Mouse (Mus musculus) lung, embryonic 16.5 days (tissue): ENCODE results near the gene Tnc. TPM values are rescaled to one million over a fixed set of nuclear protein-coding genes. Genes with fewer than 3 reads are reported as not detected.

ENCODE experiments used
- ATAC-seq: fragments of 200-750 bp; cut with Nextera tagmentation; 2 replicates; pipeline ENCODE4 v1.8.0; 2017; ENCODE audit warnings: low read depth, mild to moderate bottlenecking, moderate library complexity
- H3K27ac ChIP-seq: fragments of 300-500 bp; sonication (generic); 2 replicates; pipeline ENCODE4 v1.5.1; 2014; ENCODE audit warnings: mild to moderate bottlenecking, control low read depth, low read length
- H3K27me3 ChIP-seq: fragments of 300-500 bp; sonication (generic); 2 replicates; pipeline ENCODE4 v1.6.1; 2014; ENCODE audit warnings: low read depth, low read length, mixed read lengths; ENCODE audit not compliant: control insufficient read depth, insufficient read depth
- H3K36me3 ChIP-seq: fragments of 300-500 bp; sonication (generic); 2 replicates; pipeline ENCODE4 v1.6.1; 2014; ENCODE audit warnings: low read length; ENCODE audit not compliant: control insufficient read depth, insufficient read depth
- H3K4me1 ChIP-seq: fragments of 300-500 bp; sonication (generic); replicated peaks from 2 replicates; pipeline ENCODE4 v1.6.1; 2014; ENCODE audit warnings: low read length, mixed read lengths; ENCODE audit not compliant: control insufficient read depth, insufficient read depth
- H3K4me2 ChIP-seq: fragments of 300-500 bp; sonication (generic); 2 replicates; pipeline ENCODE4 v1.6.1; 2014; ENCODE audit warnings: low read depth, low read length, control low read depth
- H3K4me3 ChIP-seq: fragments of 300-500 bp; sonication (generic); 2 replicates; pipeline ENCODE4 v1.5.1; 2014; ENCODE audit warnings: mild to moderate bottlenecking, low read length, control low read depth
- H3K9ac ChIP-seq: fragments of 300-500 bp; sonication (generic); 2 replicates; pipeline ENCODE4 v1.6.1; 2014; ENCODE audit warnings: low read length, control low read depth
- H3K9me3 ChIP-seq: fragments of 300-500 bp; sonication (generic); 2 replicates; pipeline ENCODE4 v1.6.1; 2016; ENCODE audit warnings: low read length; ENCODE audit not compliant: control insufficient read depth
- WGBS: fragments of 180-500 bp; shearing (Covaris S2); extraction: QIAGEN DNeasy Blood & Tissue Kit; methylation state at CpG from one replicate; pipeline ENCODE4 v1.1.7; 2014; 5-methylcytosine and 5-hydroxymethylcytosine counted together
- polyA plus RNA-seq: library from polyadenylated mRNA; unstranded; fragments of >200 nt; fragmentation: Nextera tagmentation; extraction: Ambion mirVana; gene quantifications from 2 replicates; pipeline ENCODE4 v1.2.1, GENCODE M21; 2015

Gene Tnc
- polyA plus RNA-seq, 1 experiment from 2014 or later: 45.2 TPM

DNA sequence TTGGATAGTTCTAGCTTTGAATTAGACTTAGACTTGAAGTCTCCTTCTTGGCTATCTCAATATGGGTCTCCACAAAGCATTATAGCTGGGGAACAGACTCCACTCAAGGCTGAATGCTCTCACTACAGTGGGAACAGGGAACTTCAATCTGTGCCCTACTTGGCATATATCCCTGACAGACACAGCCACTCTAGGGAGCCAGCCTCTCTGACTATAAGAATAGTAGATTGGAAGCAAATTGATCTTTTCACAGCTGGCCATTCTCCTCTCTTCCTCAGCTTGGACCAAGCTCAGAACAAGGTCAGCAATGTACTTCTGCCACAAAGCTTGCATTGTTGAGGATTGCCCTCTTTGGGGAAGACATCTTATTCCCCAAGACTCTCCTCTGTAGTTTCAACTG is 27.9 kb upstream of the Tnc start:
- no peaks in the 10 kb centered on the region for H3K4me1 ChIP-seq
- no peak overlapping the region for H3K4me3 ChIP-seq
- no peaks in the 10 kb centered on the region for H3K9me3 ChIP-seq
- no peak for ATAC-seq
- H3K9ac ChIP-seq: no peak overlapping the region
- no peaks in the 10 kb centered on the region for H3K36me3 ChIP-seq
- no peak overlapping the region for H3K27ac ChIP-seq
- no peak overlapping the region for H3K4me2 ChIP-seq
- H3K27me3 ChIP-seq: no peaks in the 10 kb centered on the region

DNA sequence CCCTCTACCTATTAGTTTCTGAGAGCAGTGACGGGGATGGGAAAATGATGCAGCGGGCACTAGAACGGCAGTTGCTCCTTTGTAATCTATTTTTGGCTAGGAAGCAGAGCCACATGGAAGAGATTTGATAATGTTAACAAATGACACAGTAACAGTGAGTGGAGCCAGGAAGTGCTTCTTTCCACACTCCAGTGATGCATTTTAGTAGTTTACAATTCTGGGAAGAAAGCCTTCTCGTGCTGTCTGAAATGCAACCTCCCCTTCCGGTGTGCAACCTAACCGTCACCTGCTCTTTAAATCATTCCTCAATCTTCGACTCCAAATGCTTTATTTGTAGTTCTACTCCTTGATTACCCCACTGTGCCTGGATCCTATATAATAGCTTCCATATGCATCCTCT is 20.6 kb upstream of the Tnc start:
- Histone ChIP-seq H3K27ac (no peak overlapping the region), H3K27me3 (no peaks in the 10 kb centered on the region), H3K9ac (no peak overlapping the region), H3K4me1 (no peaks in the 10 kb centered on the region), H3K9me3 (no peaks in the 10 kb centered on the region), H3K4me3 (no peak overlapping the region), H3K4me2 (no peak overlapping the region), H3K36me3 (no peaks in the 10 kb centered on the region)
- 54% methylated on average over 7 of the region's 7 CpGs for WGBS
- ATAC-seq: no peak

DNA sequence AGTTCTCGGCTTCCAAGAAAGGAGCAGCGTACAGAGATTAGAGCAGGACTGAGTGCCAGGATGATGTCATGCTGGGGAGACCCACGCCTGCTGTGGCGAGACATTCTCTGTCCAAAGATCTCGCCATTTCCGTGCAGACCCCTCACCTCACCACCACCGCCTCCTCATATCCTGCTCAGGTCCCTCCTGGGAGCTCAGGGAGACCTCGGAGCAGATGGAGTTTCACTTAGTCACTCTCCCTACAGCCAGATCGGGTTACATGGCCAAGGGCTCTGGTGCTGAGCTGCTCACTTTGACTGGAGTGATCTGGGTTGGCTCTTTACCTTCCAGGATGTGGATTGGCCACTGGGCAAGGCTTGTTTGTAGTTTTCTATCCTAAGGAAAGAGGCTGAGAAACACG is 18.5 kb upstream of the Tnc start:
- Histone ChIP-seq H3K27ac (no peak overlapping the region), H3K4me2 (no peak overlapping the region), H3K27me3 (no peaks in the 10 kb centered on the region), H3K36me3 (no peaks in the 10 kb centered on the region), H3K9me3 (no peaks in the 10 kb centered on the region), H3K4me3 (no peak overlapping the region), H3K9ac (no peak overlapping the region), H3K4me1 (no peaks in the 10 kb centered on the region)
- 30% methylated on average over 10 of the region's 10 CpGs for WGBS
- no peak for ATAC-seq

DNA sequence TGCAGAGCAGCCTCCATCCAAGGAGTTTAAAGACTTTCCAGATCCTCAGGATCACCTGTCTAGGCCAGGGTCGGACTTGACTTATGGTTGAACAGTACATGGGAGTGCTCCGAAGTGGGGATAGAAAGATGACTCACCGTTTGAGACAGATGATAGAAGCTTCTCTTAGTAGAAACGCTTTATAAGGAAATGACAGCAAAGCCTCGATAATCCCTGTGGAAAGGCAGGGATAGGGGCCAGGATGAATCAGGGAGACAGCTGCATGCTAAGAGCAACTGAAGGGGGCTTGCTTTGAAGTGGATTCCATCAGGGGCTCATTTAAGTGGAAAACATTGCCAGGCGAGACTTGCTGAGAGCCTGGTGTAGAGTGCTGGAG is 12.0 kb upstream of the Tnc start:
- H3K27me3 ChIP-seq: no peaks in the 10 kb centered on the region
- H3K27ac ChIP-seq: no peak overlapping the region
- no peak overlapping the region for H3K4me3 ChIP-seq
- H3K9ac ChIP-seq: no peak overlapping the region
- H3K36me3 ChIP-seq: no peaks in the 10 kb centered on the region
- peaks cover 6% of the 10 kb centered on the region; the same call in 1 of the 2 replicates for H3K4me1 ChIP-seq
- no peaks in the 10 kb centered on the region for H3K9me3 ChIP-seq
- 55% methylated on average over 6 of the region's 6 CpGs for WGBS
- H3K4me2 ChIP-seq: no peak overlapping the region
- ATAC-seq: no peak

GRCm38 (mm10) chr4:64058048-64058855 is 11.4 kb upstream of the Tnc start:
- no peak overlapping the region for H3K9ac ChIP-seq
- no peaks in the 10 kb centered on the region for H3K36me3 ChIP-seq
- H3K4me3 ChIP-seq: no peak overlapping the region
- H3K27me3 ChIP-seq: no peaks in the 10 kb centered on the region
- H3K4me1 ChIP-seq: peaks cover 6% of the 10 kb centered on the region; the same call in 1 of the 2 replicates
- ATAC-seq: peak; percentile 36; the same call in 1 of the 2 replicates
- H3K27ac ChIP-seq: no peak overlapping the region
- H3K9me3 ChIP-seq: no peaks in the 10 kb centered on the region
- H3K4me2 ChIP-seq: no peak overlapping the region
- 25% methylated on average over 12 of the region's 12 CpGs for WGBS

DNA sequence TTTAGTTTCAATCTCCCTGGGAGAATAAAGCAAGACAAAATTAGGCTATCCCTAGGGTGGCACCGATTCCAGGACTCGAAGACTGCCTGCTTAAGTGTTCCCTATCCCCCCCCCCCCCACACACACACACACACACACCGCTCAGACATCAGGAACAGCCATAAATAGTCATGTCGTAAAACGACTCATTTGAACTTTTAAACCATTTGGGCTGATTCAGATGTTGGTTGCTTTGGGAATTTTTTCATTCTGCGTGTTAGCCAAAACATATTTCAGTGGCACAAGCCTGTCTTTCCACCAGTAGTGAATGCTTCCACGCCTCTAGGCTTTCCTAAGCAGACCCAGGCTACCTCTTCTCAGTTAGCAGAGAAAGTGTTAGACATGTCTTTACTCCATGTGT is 1.4 kb upstream of the Tnc start:
- H3K27ac ChIP-seq: no peak overlapping the region
- WGBS: 62% methylated on average over 7 of the region's 7 CpGs
- H3K4me3 ChIP-seq: no peak overlapping the region
- H3K4me2 ChIP-seq: no peak overlapping the region
- peaks cover 8% of the 10 kb centered on the region for H3K4me1 ChIP-seq
- no peaks in the 10 kb centered on the region for H3K27me3 ChIP-seq
- no peaks in the 10 kb centered on the region for H3K36me3 ChIP-seq
- no peaks in the 10 kb centered on the region for H3K9me3 ChIP-seq
- H3K9ac ChIP-seq: no peak overlapping the region
- no peak for ATAC-seq

DNA sequence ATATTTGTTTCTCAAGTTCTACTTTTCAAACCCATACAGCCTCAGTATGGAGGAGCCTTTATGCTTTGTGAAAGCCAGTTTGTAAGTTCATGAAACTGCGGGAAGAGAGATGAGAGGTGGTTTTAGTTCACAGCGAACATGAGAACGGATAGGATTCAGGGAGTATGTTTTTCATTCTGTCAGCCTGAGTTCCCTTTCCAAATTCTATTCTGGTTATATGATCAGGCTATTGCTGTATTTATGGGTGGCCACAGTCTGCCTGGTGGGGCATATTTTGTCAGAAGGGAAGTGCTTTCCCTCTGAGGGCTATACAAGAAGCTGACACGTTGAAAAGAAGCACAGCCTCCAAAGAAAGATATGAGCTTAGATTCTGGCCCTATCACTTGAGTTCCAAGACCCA is 2.9 kb downstream of the Tnc start:
- Histone ChIP-seq H3K27ac (no peak overlapping the region), H3K9me3 (no peaks in the 10 kb centered on the region), H3K36me3 (no peaks in the 10 kb centered on the region), H3K4me1 (peaks cover 8% of the 10 kb centered on the region), H3K27me3 (no peaks in the 10 kb centered on the region), H3K9ac (no peak overlapping the region), H3K4me3 (no peak overlapping the region), H3K4me2 (peak overlapping the region; percentile 12; the same call in 1 of the 2 replicates)
- no peak for ATAC-seq
- WGBS: 72% methylated on average over 4 of the region's 4 CpGs

DNA sequence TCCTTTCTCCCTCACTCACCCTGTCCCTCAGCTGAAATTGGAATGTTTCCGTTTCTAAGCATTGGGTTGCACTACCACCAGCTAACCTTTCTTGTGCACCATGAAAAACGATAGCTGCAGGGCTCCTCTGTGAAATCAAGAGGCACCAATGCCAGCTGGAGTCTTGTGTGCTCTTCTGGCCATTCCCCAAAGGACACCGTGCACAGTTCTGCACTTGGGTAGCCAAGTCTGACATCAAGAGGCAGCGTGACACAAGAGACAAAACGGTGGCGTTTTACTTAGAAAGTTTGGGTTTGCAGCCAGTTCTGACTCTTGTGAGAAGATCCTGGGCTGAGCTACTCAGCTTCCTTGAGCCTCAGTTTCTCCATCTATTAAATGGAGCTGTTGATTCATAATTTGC is 3.4 kb downstream of the Tnc start:
- ATAC-seq: no peak

GRCm38 (mm10) chr4:64039091-64039490 is 7.7 kb downstream of the Tnc start:
- no peak overlapping the region for H3K4me3 ChIP-seq
- H3K27me3 ChIP-seq: no peaks in the 10 kb centered on the region
- H3K9me3 ChIP-seq: no peaks in the 10 kb centered on the region
- 50% methylated on average over 2 of the region's 2 CpGs for WGBS
- H3K36me3 ChIP-seq: 0 out of 2 replicates have a peak, but pooled peaks cover 2% of the 10 kb centered on the region
- ATAC-seq: no peak
- H3K4me2 ChIP-seq: no peak overlapping the region
- H3K27ac ChIP-seq: no peak overlapping the region
- H3K4me1 ChIP-seq: no peaks in the 10 kb centered on the region
- no peak overlapping the region for H3K9ac ChIP-seq

More for the DNA sequence above, 3.4 kb downstream of the Tnc start:
- 69% methylated on average over 6 of the region's 6 CpGs for WGBS
- Histone ChIP-seq H3K9ac (no peak overlapping the region), H3K4me3 (no peak overlapping the region), H3K27ac (no peak overlapping the region), H3K4me2 (no peak overlapping the region), H3K36me3 (no peaks in the 10 kb centered on the region), H3K4me1 (peaks cover 8% of the 10 kb centered on the region), H3K27me3 (no peaks in the 10 kb centered on the region), H3K9me3 (no peaks in the 10 kb centered on the region)
